Mouse (Mus musculus): ENCODE data around the gene Robo1. TPM values are rescaled to one million over a fixed set of nuclear protein-coding genes. Genes with fewer than 3 reads are reported as not detected.

Gene Robo1
- polyA plus RNA-seq, 1 experiment from 2014 or later, result not detected

DNA sequence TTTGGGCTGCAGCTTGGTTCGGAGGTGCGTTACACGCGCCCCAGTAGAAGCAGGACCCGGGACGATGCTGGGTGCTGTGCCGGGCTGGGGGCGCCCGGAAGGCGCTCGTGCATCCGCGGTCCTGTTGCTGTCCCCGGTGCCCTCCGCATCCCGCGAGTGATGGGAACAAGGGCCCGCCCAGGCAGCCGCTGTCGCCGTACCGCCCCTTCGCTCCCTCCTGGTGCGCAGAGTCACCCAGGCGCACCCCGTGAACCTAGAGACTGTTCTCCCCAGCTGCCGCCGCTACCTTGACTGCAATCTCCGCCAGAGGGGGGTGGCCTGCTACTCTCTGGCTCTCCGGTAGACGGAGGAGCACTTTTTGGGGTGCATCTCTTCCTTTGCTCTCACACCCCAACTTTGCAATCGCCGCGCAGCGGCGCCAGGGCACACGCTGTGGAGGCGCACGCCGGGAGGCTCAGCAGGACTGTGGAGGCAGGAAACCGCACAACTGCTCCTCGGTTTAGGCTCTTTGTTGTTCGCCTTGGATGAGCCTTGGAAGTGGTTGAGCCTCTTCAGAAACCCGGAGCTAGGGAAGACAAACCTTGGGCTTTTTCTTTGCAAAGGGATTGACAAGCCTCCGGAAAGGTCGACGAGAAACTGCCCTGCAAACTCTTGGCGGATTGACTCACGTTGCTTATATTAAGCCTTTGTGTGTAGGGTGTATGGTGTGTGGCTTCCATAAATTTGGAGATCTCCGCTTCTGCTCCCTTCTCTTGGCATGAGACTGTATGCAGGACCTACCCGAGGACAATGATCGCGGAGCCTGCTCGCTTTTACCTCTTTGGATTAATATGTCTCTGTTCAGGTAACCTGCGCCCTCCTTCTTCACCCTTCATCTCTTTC, 355.5 kb downstream of the Robo1 start:
- H3K79me2 ChIP-seq (ENCODE audit: inconsistent target), result no peaks in the 10 kb centered on the region
- H3K4me3 ChIP-seq (ENCODE audit: inconsistent target), result no peak overlapping the region
- no peak overlapping the region for H3K27ac ChIP-seq
- no peaks in the 10 kb centered on the region for H3K36me3 ChIP-seq (ENCODE audit: inconsistent target)
- 3% methylated on average over 55 of the region's 55 CpGs for WGBS (ENCODE audit: missing documents)

DNA sequence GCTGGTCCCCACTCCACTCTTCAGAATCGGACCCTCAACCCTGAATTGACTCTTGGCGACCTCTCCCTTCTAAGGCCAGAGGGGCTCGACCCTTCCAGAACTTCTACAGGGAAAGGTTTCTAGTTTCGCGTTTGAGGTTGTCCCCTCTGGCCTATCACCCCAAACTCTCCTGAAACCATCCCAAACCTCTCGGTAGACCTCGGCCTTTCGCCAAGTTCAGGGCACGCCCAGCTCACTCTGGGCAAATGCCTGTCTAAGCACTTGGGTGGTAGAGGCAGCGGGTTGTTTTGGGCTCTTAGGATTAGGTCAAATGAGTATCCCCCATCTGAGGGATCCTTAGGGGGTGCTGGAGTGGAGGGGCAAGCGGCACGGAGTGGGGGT, 356.1 kb downstream of the Robo1 start:
- H3K27ac ChIP-seq, result no peak overlapping the region
- H3K4me3 ChIP-seq (ENCODE audit: inconsistent target), result no peak overlapping the region
- H3K79me2 ChIP-seq (ENCODE audit: inconsistent target), result no peaks in the 10 kb centered on the region
- 10% methylated on average over 12 of the region's 12 CpGs for WGBS (ENCODE audit: missing documents)
- H3K36me3 ChIP-seq (ENCODE audit: inconsistent target), result no peaks in the 10 kb centered on the region

DNA sequence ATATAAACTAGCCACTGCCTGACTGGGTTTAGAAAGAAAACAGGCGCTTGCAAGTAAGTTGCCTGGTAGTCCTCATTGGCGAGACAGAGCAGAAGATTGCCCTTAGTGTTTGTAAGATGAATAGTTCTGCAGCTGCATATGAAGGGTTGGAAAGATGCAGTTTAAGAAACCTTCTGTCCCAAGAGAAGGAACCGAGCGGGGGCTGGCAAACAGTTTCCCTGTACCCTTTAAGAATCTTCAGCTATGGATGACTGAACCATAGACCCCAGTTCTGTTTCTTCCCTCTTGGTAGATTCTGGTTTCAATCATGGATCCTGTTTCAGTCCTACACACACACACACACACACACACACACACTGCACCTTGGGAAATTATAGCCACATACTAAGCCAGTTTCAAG, 356.7 kb downstream of the Robo1 start:
- no peak overlapping the region for H3K4me3 ChIP-seq (ENCODE audit: inconsistent target)
- 84% methylated on average over 4 of the region's 4 CpGs for WGBS (ENCODE audit: missing documents)
- no peaks in the 10 kb centered on the region for H3K79me2 ChIP-seq (ENCODE audit: inconsistent target)
- H3K36me3 ChIP-seq (ENCODE audit: inconsistent target), result no peaks in the 10 kb centered on the region
- no peak overlapping the region for H3K27ac ChIP-seq

GRCm38 (mm10) chr16:72665454-72665853, 357.3 kb downstream of the Robo1 start:
- no peaks in the 10 kb centered on the region for H3K36me3 ChIP-seq (ENCODE audit: inconsistent target)
- H3K79me2 ChIP-seq (ENCODE audit: inconsistent target), result no peaks in the 10 kb centered on the region
- WGBS (ENCODE audit: missing documents), result 8% methylated on average over 5 of the region's 5 CpGs
- H3K27ac ChIP-seq, result no peak overlapping the region
- H3K4me3 ChIP-seq (ENCODE audit: inconsistent target), result no peak overlapping the region

DNA sequence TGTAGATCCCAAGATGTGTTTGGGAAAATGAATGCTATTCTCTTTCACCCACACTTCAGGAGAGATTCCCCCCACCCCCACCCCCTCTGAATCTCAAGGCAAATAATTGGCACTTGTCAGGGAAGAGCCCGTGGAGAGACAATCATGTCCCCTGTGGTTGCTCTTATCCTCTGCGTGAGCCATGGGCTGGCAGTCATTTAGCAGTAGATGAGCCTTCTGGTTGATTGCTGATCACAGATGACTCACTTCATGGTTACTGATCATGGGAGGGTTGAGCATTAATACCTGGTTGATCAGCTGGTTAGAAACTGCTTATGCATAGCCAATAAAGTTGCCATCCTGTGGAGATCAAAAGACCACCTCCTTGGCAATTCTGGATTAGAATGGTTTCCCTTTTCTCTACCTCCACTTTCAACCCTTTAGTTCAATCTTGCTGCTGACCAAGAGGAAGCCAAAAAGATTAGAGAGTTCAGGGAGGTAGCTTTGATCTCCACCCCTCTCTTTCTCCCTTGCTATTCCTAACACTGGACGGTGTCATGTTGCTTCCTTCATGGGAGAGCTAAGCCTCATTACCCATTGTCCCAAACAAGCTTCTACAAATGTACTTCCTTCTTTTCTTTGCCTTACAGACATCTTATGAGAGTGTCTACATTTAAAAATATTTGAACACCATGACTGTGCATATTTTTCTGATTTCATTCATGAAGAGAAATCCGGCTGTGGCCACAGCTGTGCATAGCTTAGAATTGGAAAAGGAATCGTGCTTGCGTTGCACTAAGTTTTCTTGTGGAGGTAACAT, 362.3 kb downstream of the Robo1 start:
- H3K36me3 ChIP-seq (ENCODE audit: inconsistent target), result no peaks in the 10 kb centered on the region
- WGBS (ENCODE audit: missing documents), result 23% methylated on average over 6 of the region's 6 CpGs
- no peaks in the 10 kb centered on the region for H3K79me2 ChIP-seq (ENCODE audit: inconsistent target)

GRCm38 (mm10) chr16:72677234-72677633, 369.1 kb downstream of the Robo1 start:
- no peak overlapping the region for H3K27ac ChIP-seq
- no peak overlapping the region for H3K4me3 ChIP-seq (ENCODE audit: inconsistent target)
- H3K79me2 ChIP-seq (ENCODE audit: inconsistent target), result no peaks in the 10 kb centered on the region
- no peaks in the 10 kb centered on the region for H3K36me3 ChIP-seq (ENCODE audit: inconsistent target)
- WGBS (ENCODE audit: missing documents), result 78% methylated on average over 5 of the region's 5 CpGs

More for the DNA sequence above, 362.3 kb downstream of the Robo1 start:
- Histone ChIP-seq H3K4me3 (ENCODE audit: inconsistent target) (no peak overlapping the region), H3K27ac (no peak overlapping the region)

- Histone ChIP-seq H3K27ac (no peak overlapping the region), H3K79me2 (ENCODE audit: inconsistent target) (no peaks in the 10 kb centered on the region), H3K36me3 (ENCODE audit: inconsistent target) (no peaks in the 10 kb centered on the region), H3K4me3 (ENCODE audit: inconsistent target) (no peak overlapping the region)
- WGBS (ENCODE audit: missing documents), result 87% methylated on average over 13 of the region's 13 CpGs
Observed at GRCm38 (mm10) chr16:72678450-72678849, 370.3 kb downstream of the Robo1 start.

DNA sequence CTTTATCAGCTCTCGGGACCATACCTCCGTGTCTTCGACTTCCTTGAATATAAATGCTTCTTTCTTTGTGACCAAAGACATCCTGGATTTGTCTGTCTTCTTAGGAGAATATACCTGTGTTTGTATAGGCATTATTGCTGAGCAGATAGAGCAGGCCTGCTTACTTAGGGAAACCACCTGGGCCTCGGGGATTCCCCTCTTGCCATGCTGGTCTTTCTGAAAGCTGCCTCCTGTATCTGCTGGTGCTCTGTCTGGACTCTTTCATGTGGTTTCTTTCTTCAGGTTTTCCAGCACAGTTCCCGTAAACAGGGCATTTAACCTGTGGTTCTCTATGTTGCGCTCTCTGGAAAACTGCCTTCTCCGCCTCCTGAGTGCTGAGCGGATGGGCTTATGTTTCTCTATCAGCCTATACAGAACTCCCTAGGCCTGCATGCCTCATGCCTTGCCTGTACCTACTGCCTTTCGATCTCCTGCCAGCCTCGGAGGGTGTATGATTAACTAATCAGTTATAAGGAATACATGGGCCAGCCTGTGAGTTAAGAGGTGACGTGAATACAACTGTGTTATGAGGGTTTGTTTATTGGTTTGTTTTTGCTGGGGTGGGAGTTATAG, 370.9 kb downstream of the Robo1 start:
- Histone ChIP-seq H3K4me3 (ENCODE audit: inconsistent target) (no peak overlapping the region), H3K79me2 (ENCODE audit: inconsistent target) (no peaks in the 10 kb centered on the region), H3K36me3 (ENCODE audit: inconsistent target) (no peaks in the 10 kb centered on the region), H3K27ac (no peak overlapping the region)
- WGBS (ENCODE audit: missing documents), result 92% methylated on average over 11 of the region's 11 CpGs

DNA sequence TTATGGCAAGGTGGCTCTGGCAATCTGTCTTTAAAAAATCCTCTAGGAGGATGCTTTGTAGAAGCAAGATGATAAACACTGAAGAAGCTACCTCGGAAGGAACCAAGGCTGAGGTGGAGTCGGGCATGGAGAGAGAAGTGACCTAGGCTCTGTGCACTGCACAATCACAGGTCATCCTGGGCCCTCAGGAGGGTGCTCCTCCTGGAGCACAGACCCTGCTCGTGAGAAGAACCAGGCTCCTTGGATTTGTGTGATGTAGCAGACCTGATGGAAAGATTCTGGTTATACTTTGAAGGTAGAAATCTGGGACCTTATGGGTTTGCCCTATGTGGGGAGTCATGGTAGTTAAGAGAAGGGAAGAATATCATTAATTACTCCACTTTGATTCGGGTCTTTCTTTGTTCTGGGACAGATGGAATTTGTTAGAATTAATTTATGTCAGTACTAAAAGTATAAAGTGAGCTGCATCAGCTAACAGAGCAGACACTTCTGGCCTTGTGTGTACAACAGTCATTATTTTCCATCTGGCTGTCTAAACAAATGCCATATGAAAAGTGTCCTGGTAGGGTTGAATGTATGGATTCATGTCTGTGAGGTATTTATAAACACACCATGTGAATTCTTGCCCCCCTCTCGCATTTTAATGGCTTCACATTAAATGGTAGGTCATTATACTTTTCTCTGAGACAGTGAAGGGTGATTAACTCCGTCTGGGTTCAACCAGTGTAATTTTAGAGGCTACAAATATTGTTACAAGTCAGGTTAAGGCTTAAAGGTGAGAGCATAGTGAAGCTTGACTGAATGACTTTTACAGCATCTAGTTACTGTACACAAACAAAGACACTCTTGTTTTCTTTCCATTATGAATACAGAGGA, 377.7 kb downstream of the Robo1 start:
- Histone ChIP-seq H3K4me3 (ENCODE audit: inconsistent target) (no peak overlapping the region), H3K79me2 (ENCODE audit: inconsistent target) (no peaks in the 10 kb centered on the region), H3K36me3 (ENCODE audit: inconsistent target) (no peaks in the 10 kb centered on the region), H3K27ac (no peak overlapping the region)
- WGBS (ENCODE audit: missing documents), result 87% methylated on average over 6 of the region's 6 CpGs

DNA sequence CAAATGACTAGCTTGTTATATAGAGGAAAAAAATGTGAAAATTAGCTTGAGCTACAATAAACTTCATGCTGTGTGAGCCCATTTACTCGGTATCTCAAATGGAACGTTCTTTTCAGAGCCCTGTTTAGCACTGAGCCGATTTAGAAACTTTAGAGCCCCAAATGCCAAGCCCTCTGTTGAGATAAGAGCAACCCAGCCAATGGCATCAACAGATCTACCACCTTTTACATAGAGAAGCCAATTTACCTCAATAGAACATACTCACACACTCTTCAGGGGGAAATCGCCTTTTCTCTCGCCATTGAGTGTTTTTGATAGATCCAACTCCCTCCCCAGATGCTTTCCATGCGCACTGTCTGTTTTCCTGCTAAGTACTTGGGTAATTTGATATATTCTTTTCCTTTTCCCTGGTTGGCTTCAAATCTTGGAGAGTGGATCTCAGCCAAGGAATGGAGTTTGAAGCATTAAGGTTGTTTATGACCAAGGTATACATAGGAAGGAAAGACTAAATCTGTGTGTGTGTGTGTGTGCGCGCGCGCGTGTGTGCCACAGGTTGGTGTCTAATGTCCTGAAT, 378.5 kb downstream of the Robo1 start:
- Histone ChIP-seq H3K79me2 (ENCODE audit: inconsistent target) (no peaks in the 10 kb centered on the region), H3K27ac (no peak overlapping the region), H3K36me3 (ENCODE audit: inconsistent target) (no peaks in the 10 kb centered on the region), H3K4me3 (ENCODE audit: inconsistent target) (no peak overlapping the region)
- WGBS (ENCODE audit: missing documents), result 87% methylated on average over 11 of the region's 11 CpGs

DNA sequence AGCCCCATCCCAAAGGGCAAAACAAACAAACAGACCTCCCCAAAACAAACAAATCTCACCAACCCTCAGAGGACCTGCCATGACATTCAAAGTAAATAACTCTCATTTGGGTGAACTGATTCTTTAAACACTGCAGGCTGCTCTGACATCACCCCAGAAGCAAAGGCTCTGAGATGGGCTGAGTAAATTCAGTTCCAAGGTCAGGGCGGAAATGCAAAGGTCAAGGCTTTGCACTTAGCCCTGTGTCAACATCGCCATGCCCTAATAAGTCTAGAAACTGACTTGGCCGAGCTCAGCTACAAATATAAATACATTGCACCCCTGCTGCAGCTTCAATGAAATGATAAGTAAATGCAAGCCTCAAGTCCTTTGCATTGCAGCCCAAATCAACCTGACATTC, 379.5 kb downstream of the Robo1 start:
- 92% methylated on average over 3 of the region's 3 CpGs for WGBS (ENCODE audit: missing documents)
- H3K27ac ChIP-seq, result no peak overlapping the region

GRCm38 (mm10) chr16:72688185-72688681, 380.1 kb downstream of the Robo1 start:
- no peaks in the 10 kb centered on the region for H3K36me3 ChIP-seq (ENCODE audit: inconsistent target)
- no peaks in the 10 kb centered on the region for H3K79me2 ChIP-seq (ENCODE audit: inconsistent target)
- no peak overlapping the region for H3K27ac ChIP-seq
- 90% methylated on average over 6 of the region's 6 CpGs for WGBS (ENCODE audit: missing documents)
- H3K4me3 ChIP-seq (ENCODE audit: inconsistent target), result no peak overlapping the region

More for the DNA sequence above, 379.5 kb downstream of the Robo1 start:
- H3K4me3 ChIP-seq (ENCODE audit: inconsistent target), result no peak overlapping the region
- H3K36me3 ChIP-seq (ENCODE audit: inconsistent target), result no peaks in the 10 kb centered on the region
- H3K79me2 ChIP-seq (ENCODE audit: inconsistent target), result no peaks in the 10 kb centered on the region

GRCm38 (mm10) chr16:72691909-72692308, 383.8 kb downstream of the Robo1 start:
- no peak overlapping the region for H3K4me3 ChIP-seq (ENCODE audit: inconsistent target)
- no peaks in the 10 kb centered on the region for H3K36me3 ChIP-seq (ENCODE audit: inconsistent target)
- no peak overlapping the region for H3K27ac ChIP-seq
- no peaks in the 10 kb centered on the region for H3K79me2 ChIP-seq (ENCODE audit: inconsistent target)
- 75% methylated on average over 3 of the region's 3 CpGs for WGBS (ENCODE audit: missing documents)

All from macrophage (primary cell).